Comparison of ENCODE assay signal across 26 mouse cellular contexts in the genomic region with DNA sequence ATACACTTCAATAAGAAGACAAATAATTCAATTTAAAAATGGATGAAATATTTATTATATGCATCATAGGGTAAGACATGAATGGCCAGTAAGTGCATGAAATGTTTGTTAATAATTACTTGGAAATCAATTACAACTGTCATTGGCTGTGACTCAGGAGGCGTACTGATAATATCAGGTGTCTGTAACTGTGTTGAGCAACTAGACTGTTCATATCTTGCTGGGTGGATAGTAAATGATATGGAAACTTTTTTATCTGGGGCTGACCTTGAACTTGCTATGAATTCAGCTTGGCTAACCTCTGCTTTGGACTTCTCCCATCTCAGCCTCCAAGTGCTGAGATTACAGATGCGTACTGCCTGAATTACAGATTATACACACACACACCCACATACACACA. TPM values are rescaled to one million over a fixed set of nuclear protein-coding genes. Genes with fewer than 3 reads are reported as not detected.
A peak's percentile ranks its signal among the peaks of the same experiment; 100 is the strongest.
DNase-seq lines count a peak whose midpoint lies in the region; ATAC-seq and TF ChIP-seq lines count a peak whose summit lies in the region.
"Had no signal": no experiment of that assay in that cellular context is flagged by ENCODE, and none has a peak within 500 bp of the region (broad histone marks: within the 10 kb centered on the region; RNA-seq: fewer than 3 reads in every experiment).

No protein-coding gene starts in this region.

- no peak for TF ChIP-seq CTCF in liver, adult 2 months (IDR thresholded peaks at IDR 0.05; ENCODE audit: low read depth, low read length)

- peak; percentile 72 for DNase-seq in liver, adult 2 months (ENCODE audit: extremely low read depth, low read depth, low spot score)
- no peak for DNase-seq in liver
- DNase-seq in adrenal gland, postnatal 10 days: no peak
- DNase-seq in Muller cell, postnatal 12 days (ENCODE audit: inconsistent ontology term): no peak
- DNase-seq: adrenal gland, postnatal 14 days; adrenal gland, postnatal 36 days; cerebellum, adult 11-12 months; cerebellum, adult 9-10 months; cerebellum, postnatal 10 days; cerebellum, postnatal 25 days; forebrain, postnatal 0 days had no signal

- WGBS in liver, adult 2 months: 18% methylated on average over 2 of the region's 2 CpGs
- 65% methylated on average over 2 of the region's 2 CpGs for WGBS in intestine, embryonic 16.5 days

- H3K27ac ChIP-seq in liver, adult 2 months (replicated peaks; ENCODE audit: insufficient read depth, low read depth, low read length): no peak overlapping the region
- H3K27ac ChIP-seq in intestine, embryonic 16.5 days (ENCODE audit: low read length): no peak overlapping the region
- H3K27ac ChIP-seq: embryonic facial prominence, embryonic 10.5 days; embryonic facial prominence, embryonic 12.5 days; forebrain, embryonic 13.5 days; forebrain, embryonic 15.5 days had no signal

- no peaks in the 10 kb centered on the region; the same call in 1 of the 2 replicates for H3K4me1 ChIP-seq in liver, adult 2 months (ENCODE audit: control insufficient read depth, insufficient read depth, low read length)
- no peaks in the 10 kb centered on the region for H3K4me1 ChIP-seq in intestine, embryonic 16.5 days (ENCODE audit: control insufficient read depth, insufficient read depth, low read length)
- H3K4me1 ChIP-seq: embryonic facial prominence, embryonic 10.5 days; forebrain, embryonic 13.5 days; forebrain, embryonic 15.5 days had no signal

- no peak for TF ChIP-seq POLR2A in liver, adult 2 months (IDR thresholded peaks at IDR 0.05; ENCODE audit: extremely low read depth, insufficient read depth, low read length)

- no peaks in the 10 kb centered on the region for H3K36me3 ChIP-seq in liver, adult 2 months (ENCODE audit: control insufficient read depth, insufficient read depth, low read length)
- H3K36me3 ChIP-seq in intestine, embryonic 16.5 days (ENCODE audit: control insufficient read depth, insufficient read depth, low read length): no peaks in the 10 kb centered on the region
- H3K36me3 ChIP-seq: embryonic facial prominence, embryonic 10.5 days; embryonic facial prominence, embryonic 12.5 days; forebrain, embryonic 15.5 days had no signal

- no peak overlapping the region for H3K9ac ChIP-seq in liver, adult 2 months (ENCODE audit: low read depth, low read length)
- no peak overlapping the region for H3K9ac ChIP-seq in intestine, embryonic 16.5 days (ENCODE audit: low read depth, low read length)
- H3K9ac ChIP-seq: embryonic facial prominence, embryonic 12.5 days; forebrain, embryonic 13.5 days; forebrain, embryonic 15.5 days; forebrain, postnatal 0 days had no signal

- peak; percentile 81 for ATAC-seq in intestine, embryonic 16.5 days
- ATAC-seq: activated CD4-positive, CD25-positive, alpha-beta regulatory T cell, adult 4 months; forebrain, embryonic 13.5 days; forebrain, embryonic 15.5 days; forebrain, postnatal 0 days; Patski had no signal

- H3K27me3 ChIP-seq in liver, adult 2 months (ENCODE audit: control insufficient read depth, insufficient read depth, low read length): no peaks in the 10 kb centered on the region
- H3K27me3 ChIP-seq in intestine, embryonic 16.5 days (replicated peaks; ENCODE audit: control insufficient read depth, insufficient read depth, low read length): no peaks in the 10 kb centered on the region
- H3K27me3 ChIP-seq: embryonic facial prominence, embryonic 12.5 days; forebrain, embryonic 13.5 days; forebrain, embryonic 15.5 days; Patski had no signal

- no peak overlapping the region for H3K4me3 ChIP-seq in liver, adult 2 months (ENCODE audit: insufficient read depth, low read depth, low read length)
- no peak overlapping the region for H3K4me3 ChIP-seq in intestine, embryonic 16.5 days (ENCODE audit: low read length)
- H3K4me3 ChIP-seq: embryonic facial prominence, embryonic 10.5 days; embryonic facial prominence, embryonic 12.5 days; forebrain, embryonic 13.5 days; forebrain, embryonic 15.5 days had no signal

- H3K9me3 ChIP-seq in intestine, embryonic 16.5 days (ENCODE audit: control insufficient read depth, low read length): no peaks in the 10 kb centered on the region
- H3K9me3 ChIP-seq: embryonic facial prominence, embryonic 10.5 days; embryonic facial prominence, embryonic 12.5 days; forebrain, embryonic 13.5 days; forebrain, embryonic 15.5 days had no signal

- no peaks in the 10 kb centered on the region for H3K79me2 ChIP-seq in liver, adult 2 months (ENCODE audit: control insufficient read depth, insufficient read depth, low read length)

- no peak overlapping the region for H3K4me2 ChIP-seq in intestine, embryonic 16.5 days (ENCODE audit: low read depth, low read length)
- H3K4me2 ChIP-seq: embryonic facial prominence, embryonic 12.5 days; forebrain, embryonic 13.5 days; forebrain, embryonic 15.5 days had no signal

RNA-seq across cellular contexts. Expression of a gene that starts 13.2 kb away (rescaled TPM):
- total RNA-seq in liver, adult 2 months (2014; rRNA removed): 0.20 and 0.37 TPM in 2 replicates
- polyA plus RNA-seq in liver, adult 2 months (2012; rRNA removed): 0.29 and 0.31 TPM in 2 replicates
- polyA plus RNA-seq in intestine, embryonic 16.5 days (2015; fragmentation: Nextera tagmentation; extraction: Ambion mirVana): 156 and 160 TPM in 2 replicates
- total RNA-seq in adrenal gland, postnatal 10 days (2021): 1 to 10 TPM; 3.5 to 4.2 TPM
- polyA plus RNA-seq: activated CD4-positive, CD25-positive, alpha-beta regulatory T cell, adult 4 months had no signal

RNA-seq across cellular contexts. Expression of a gene that starts 27.7 kb away (rescaled TPM):
- 0.07 and 0.09 TPM in 2 replicates for total RNA-seq in liver, adult 2 months (2014; rRNA removed)
- 0.15 and 0.46 TPM in 2 replicates for polyA plus RNA-seq in liver, adult 2 months (2012; rRNA removed)
- polyA plus RNA-seq in intestine, embryonic 16.5 days (2015; fragmentation: Nextera tagmentation; extraction: Ambion mirVana): 1.1 and 1.2 TPM in 2 replicates
- under 1 TPM; 0.75 to 0.76 TPM for total RNA-seq in adrenal gland, postnatal 10 days (2021)
- total RNA-seq: MEL had no signal
- polyA plus RNA-seq: activated CD4-positive, CD25-positive, alpha-beta regulatory T cell, adult 4 months; forebrain, embryonic 11.5 days had no signal

RNA-seq across cellular contexts. Expression of a gene that starts 40.9 kb away (rescaled TPM):
- not detected in 2 replicates for total RNA-seq in liver, adult 2 months (2014; rRNA removed)
- not detected in 2 replicates for polyA plus RNA-seq in liver, adult 2 months (2012; rRNA removed)
- polyA plus RNA-seq in intestine, embryonic 16.5 days (2015; fragmentation: Nextera tagmentation; extraction: Ambion mirVana): 0.38 and 0.48 TPM in 2 replicates
- not detected for total RNA-seq in adrenal gland, postnatal 10 days (2021)
- total RNA-seq: adrenal gland, adult 18-20 months; adrenal gland, postnatal 14 days; adrenal gland, postnatal 36 days; ES-E14; MEL had no signal
- polyA plus RNA-seq: C2C12; cortical plate, adult 2 months; forebrain, embryonic 11.5 days; forebrain, embryonic 13.5 days; Patski had no signal

RNA-seq across cellular contexts. Expression of a gene that starts 49.9 kb away (rescaled TPM):
- total RNA-seq in liver, adult 2 months (2014; rRNA removed): not detected in 2 replicates
- polyA plus RNA-seq in liver, adult 2 months (2012; rRNA removed): not detected in 2 replicates
- polyA plus RNA-seq in intestine, embryonic 16.5 days (2015; fragmentation: Nextera tagmentation; extraction: Ambion mirVana): 0.20 TPM in 1 of 2 replicates, not detected in the other
- not detected for total RNA-seq in adrenal gland, postnatal 10 days (2021)
- total RNA-seq: adrenal gland, adult 18-20 months; adrenal gland, postnatal 14 days; adrenal gland, postnatal 36 days; ES-E14; forebrain, postnatal 0 days; MEL had no signal
- polyA plus RNA-seq: activated CD4-positive, CD25-positive, alpha-beta regulatory T cell, adult 4 months; C2C12; cerebellum, adult 2 months; embryonic facial prominence, embryonic 10.5 days; embryonic facial prominence, embryonic 12.5 days; embryonic facial prominence, embryonic 14.5 days; forebrain, embryonic 11.5 days; forebrain, embryonic 13.5 days; forebrain, embryonic 15.5 days; forebrain, postnatal 0 days; Patski had no signal
